Mouse (Mus musculus) splenic B cell, adult 2 months (primary cell): ENCODE results near the gene Spred2.

ENCODE experiments used
- DNase-seq: peaks from one replicate; pipeline ENCODE4 v3.0.0-alpha.2; 2011; ENCODE audit warnings: low read depth, low spot score
- H3K27me3 ChIP-seq: 2 replicates; pipeline ENCODE4 v1.6.1; 2012; ENCODE audit warnings: mild to moderate bottlenecking, low read length, moderate library complexity, mixed read lengths; ENCODE audit not compliant: control insufficient read depth, poor library complexity, insufficient read depth, severe bottlenecking
- H3K36me3 ChIP-seq: 2 replicates; pipeline ENCODE4 v1.6.1; 2012; ENCODE audit warnings: mild to moderate bottlenecking, low read length, moderate library complexity, mixed read lengths; ENCODE audit not compliant: control insufficient read depth, poor library complexity, insufficient read depth, severe bottlenecking

The Spred2 gene

DNA sequence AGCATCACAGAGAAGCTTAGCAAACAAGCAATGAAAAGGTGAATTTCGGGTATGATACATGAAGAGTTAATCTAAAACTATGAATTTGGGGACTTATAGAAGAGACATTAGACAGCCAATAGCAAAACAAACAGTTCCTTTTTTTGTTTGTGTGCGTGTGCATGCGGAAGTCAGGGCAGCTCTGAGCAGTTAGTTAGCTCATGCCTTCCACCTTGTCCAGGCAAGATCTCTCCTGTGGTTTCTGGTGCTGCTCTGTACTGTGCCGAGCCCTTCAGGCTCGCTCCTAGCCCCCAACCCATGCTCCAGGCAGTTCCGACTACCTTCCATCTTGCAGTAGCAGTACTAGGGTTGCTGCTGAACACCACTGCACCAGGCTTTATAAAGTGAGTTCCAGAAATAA, 31.5 kb downstream of the Spred2 start:
- H3K27me3 ChIP-seq = no peaks in the 10 kb centered on the region
- no peaks in the 10 kb centered on the region for H3K36me3 ChIP-seq
- DNase-seq = no peak

DNA sequence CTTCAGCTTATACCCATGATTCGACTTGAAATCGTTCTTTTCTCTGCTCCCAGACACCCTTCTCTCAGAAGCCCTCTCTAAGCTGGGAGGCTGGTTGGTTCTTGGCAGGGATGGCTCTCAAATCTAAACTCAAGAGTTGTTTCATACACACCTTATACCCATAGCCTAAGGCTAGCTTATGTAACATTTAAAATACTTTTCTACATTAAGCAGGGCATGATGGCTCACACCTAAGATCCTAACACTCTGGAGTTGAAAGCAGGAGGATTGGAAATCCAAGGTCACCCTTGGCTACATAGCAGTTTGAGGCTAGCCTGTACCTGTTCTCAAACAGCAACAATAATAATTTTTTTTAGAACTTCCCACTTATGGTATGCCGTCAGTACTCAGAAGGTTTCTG, 34.8 kb downstream of the Spred2 start:
- H3K36me3 ChIP-seq = no peaks in the 10 kb centered on the region
- H3K27me3 ChIP-seq = no peaks in the 10 kb centered on the region
- no peak for DNase-seq

DNA sequence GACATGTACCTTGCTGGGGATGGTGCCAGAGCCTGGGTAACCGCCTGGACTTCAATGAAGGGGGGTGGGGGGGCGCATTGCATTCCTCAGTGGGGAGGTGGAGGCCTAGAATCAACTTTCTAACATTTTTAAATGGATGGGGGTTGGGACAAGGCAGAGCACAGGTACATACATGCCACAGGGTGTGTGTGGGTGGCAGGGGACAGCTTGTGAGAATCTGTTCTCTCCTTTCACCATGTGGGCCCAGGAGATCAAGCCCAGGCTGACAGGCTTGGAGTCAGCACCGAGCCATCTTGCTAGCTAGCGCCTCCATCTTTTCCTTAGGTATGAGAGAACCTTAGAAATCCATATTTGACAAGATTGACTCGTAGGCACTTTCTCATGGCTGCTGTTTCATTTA, 35.7 kb downstream of the Spred2 start:
- Histone ChIP-seq H3K27me3 (no peaks in the 10 kb centered on the region), H3K36me3 (no peaks in the 10 kb centered on the region)
- DNase-seq = no peak

DNA sequence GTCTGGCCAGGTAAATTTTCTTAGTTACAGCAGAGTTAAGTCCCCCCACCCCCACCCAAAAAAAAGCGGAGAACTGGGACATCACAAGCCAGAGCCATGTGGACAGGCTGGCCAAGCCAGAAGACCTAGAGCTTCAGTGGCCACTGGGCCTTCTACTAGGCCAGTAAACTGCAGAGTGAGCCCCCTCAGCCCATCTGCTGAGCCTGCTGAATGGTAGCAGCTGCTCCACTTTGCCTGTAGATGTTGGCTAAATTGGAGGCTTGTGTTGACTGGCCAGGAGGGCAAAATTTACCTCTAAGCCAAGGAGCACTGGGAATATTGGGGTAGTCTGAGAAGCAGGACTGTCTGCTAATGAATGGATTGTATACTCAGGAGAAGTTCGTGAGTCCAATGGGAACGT, 36.4 kb downstream of the Spred2 start:
- Histone ChIP-seq H3K36me3 (no peaks in the 10 kb centered on the region), H3K27me3 (no peaks in the 10 kb centered on the region)
- no peak for DNase-seq

DNA sequence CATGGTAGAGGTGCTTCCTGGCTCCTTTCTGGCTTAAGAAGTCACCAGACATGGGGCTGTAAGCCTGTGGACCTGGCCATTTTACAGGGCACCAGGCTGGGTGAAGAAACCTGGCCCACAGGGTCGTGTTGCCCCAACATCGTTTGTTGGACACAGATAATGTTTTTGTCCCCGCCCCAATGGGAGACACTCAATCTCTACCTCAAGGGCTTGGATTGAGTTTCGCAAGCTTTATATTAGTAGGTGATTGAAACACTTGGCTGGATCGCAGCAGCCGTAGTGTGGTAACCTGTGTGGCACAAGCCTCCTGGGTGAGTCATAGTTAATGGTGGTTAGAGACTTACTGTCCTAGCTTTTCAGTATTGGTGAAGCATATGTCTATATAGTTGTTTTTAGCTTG, 36.9 kb downstream of the Spred2 start:
- DNase-seq = no peak
- Histone ChIP-seq H3K36me3 (no peaks in the 10 kb centered on the region), H3K27me3 (no peaks in the 10 kb centered on the region)

DNA sequence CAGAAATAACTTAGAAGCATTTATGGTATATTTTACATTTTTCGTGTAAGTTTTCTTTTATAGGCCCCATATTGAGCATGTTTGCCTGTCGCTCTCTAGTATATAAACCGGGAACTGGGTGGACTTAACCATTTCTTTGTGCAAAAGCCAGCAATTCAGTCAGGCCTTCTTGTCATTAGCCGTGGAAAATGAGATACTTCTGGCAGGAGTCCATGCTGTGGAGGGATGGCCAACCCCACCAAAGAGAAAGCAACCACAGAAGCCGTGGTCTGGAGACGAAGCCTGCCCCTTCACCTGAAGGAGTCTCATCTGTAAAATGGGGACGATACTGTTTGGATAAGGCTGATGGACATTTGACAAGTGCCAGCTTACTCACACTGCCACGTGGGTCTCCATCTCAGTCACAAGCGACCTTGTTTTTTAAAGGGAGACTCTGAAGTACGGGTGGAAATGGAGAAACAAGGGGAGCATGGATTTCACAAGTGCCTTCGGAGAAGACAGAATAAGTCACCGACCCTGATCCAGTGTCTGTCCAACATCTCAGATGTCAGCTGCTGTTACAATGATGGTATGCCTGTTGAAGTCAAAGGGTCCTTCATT, 37.7 kb downstream of the Spred2 start:
- DNase-seq = no peak
- H3K27me3 ChIP-seq = no peaks in the 10 kb centered on the region
- no peaks in the 10 kb centered on the region for H3K36me3 ChIP-seq

DNA sequence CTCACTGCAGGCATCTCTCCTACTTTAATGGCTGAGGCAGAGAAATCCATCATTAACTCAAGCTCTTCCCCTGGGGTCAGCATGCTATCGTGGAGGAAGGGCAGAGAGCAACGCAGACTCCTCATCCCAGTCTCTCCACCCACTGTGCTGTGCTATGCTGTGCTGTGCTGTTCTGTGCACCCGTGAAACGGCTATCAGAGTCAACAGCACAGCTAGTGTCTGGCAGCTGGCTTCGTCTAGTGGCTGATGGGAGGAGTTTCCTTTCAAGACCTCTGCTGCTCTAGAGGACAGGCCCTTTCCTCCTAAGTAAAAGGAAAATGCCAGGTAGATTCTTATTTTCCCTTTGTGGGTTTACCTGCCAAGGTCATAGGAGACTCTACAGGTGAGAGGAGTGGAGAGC, 38.6 kb downstream of the Spred2 start:
- no peak for DNase-seq
- Histone ChIP-seq H3K36me3 (no peaks in the 10 kb centered on the region), H3K27me3 (no peaks in the 10 kb centered on the region)

DNA sequence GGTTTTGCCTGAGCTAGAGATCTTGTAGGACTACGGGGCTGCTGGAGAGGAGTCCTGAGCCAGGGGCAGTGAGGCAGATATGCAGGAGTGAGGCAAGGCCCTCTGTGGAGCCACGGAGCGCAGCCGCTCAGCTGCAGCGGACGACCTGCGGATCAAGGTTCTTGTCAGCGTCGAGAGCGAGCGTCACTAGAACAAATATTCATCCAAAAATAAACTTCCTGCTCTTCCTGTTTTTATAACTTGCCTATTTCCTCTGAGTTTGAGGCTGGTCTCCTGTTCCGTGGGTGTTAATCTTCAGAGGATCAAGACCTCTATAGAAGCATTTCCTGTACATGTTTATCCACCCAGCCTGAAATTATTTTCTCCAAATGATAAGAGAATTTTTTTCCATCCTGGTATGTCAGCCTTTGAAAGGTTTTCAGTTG, 39.6 kb downstream of the Spred2 start:
- no peaks in the 10 kb centered on the region for H3K27me3 ChIP-seq
- peak; percentile 35 for DNase-seq

DNA sequence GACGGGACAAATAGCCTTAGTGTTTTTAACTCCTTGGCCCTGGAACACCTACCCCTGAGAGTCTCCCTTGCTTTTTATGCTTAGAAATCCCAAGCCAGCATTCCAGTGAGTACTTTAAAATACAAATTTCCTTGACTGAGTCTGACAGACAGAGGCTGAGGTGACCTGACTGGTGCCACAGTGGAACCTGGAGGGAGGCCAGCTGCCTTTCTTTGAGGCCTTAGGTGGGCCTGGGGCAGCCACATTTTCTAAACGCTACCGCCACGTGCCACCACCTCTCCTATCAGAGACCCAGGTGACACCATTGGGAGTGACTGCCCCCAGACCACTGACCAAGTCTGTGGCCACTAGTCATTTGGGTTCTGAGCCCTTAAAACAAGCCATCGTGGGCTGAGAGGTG, 40.2 kb downstream of the Spred2 start:
- DNase-seq = no peak
- Histone ChIP-seq H3K36me3 (no peaks in the 10 kb centered on the region), H3K27me3 (no peaks in the 10 kb centered on the region)

More for the DNA sequence above, 39.6 kb downstream of the Spred2 start:
- no peaks in the 10 kb centered on the region for H3K36me3 ChIP-seq

DNA sequence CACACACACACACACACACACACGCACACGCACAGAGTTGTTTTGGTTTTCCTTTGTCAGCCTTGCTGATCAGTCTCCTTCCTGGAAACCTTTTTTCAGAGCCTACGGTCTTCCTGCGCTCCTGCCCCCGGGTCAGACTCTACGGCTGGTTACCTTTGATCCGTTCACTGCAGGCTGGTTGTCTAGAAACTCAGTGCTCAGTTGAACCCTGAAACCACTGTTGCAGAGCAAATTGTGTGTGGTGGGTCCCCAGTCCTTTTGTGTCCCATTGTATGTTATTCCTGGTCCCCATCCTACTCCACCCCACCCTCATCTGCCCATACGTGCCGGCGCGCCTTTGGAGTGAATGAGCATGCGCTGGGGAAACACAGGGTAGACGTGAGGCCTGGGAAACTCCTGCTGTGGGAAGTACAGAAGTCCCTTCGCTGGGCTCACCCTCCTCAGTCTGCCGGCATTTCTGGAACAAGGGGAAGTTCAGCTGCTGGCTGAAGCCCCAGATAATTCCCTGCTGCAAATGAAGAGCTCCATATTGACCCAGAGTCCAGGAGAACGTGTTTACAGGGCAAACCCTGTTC, 40.9 kb downstream of the Spred2 start:
- no peak for DNase-seq
- Histone ChIP-seq H3K36me3 (no peaks in the 10 kb centered on the region), H3K27me3 (no peaks in the 10 kb centered on the region)

DNA sequence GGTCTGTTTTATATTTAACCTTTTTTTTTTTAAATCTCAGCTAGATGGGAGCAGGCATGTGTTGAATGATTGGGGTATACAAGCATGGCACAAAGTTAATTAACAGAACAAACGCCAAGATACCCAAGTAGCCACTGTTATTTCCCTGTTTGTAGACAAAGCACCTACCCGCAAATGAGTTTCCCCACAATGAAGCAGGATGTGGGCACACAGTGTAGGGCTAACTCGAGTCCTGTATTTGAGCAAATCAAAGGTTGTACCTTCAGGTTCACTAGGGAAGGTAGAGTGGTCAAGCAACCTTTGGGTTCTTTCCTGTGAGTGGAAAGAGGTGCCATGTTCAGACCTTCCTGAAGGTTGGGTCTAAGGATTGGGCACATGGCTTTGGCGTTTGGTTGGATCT, 41.5 kb downstream of the Spred2 start:
- no peaks in the 10 kb centered on the region for H3K36me3 ChIP-seq
- peak; percentile 40 for DNase-seq
- H3K27me3 ChIP-seq = no peaks in the 10 kb centered on the region

DNA sequence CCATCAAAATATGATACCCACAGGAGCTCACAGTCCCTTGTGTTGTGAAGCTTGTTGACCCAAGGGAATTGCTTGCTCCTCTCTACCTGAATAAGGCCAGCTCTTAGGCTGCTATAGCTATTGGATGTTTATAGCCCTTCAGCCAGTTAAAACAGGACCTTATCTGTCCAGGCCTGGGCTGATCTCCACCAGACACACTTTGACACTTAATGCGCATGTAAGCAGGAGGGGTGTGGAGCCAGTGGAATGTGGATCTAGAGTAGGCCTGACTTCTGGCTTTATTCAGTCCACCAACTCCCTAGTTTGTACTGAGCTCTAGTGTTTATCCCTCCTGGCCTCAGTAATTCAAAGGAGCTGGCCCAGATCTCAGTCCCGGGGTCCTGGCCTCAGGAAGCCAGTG, 42.1 kb downstream of the Spred2 start:
- Histone ChIP-seq H3K36me3 (no peaks in the 10 kb centered on the region), H3K27me3 (no peaks in the 10 kb centered on the region)
- no peak for DNase-seq

DNA sequence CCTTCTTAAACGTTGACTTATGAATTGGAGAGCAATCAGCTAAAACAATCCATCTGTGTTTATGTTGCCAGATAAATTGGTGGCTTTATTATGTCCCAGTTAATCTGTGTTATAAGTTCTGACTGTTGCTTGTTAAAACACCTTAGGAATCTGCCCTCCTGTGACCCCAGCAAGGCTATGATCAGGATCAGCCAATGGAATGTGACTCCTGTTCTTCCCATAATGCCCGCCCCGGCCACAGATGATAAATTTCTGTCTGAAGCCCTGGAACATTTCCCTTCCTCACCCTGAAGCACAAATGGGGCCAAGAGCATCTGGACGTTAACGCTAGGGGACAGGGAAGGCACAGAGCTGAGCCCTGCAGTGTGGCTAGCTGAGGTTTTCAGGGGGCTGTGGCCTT, 45.4 kb downstream of the Spred2 start:
- Histone ChIP-seq H3K27me3 (no peaks in the 10 kb centered on the region), H3K36me3 (no peaks in the 10 kb centered on the region)
- DNase-seq = no peak

DNA sequence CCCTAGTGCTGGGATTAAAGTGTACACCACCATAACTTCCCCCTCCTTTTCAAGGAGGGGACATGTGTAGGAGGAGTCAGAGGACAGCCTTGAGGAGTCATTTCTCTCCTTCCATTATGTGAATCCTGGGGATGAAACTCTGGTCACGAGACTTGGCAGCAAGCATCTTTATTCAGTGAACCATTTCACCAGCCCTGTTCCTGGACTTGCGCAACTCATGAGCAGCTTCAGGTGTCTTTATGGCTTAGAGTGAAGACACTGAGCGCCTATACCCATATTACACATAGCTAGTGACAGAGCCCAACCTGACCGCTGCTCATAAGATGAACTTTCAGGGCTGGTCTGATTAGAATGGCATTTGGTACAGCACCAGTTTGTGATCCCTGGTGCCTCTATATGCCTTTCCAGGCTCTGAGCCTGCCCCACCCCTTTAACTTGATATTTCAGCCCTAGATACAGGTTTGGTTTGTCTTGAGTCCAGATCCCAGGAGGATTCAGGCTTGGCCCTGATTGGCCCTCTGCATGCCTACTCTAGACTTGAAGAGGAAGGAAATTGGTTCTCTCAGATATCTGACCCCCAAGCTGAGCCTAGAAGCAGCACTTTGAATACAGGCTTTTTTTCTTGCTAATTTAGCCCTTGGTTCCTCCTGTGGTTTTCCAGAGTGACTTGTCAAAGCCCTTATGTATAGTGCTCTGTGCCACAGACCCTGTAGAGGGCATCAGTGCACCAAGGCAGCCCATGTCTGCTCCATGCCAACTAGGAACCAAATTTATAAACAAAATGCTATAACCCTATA, 48.0 kb downstream of the Spred2 start:
- Histone ChIP-seq H3K27me3 (no peaks in the 10 kb centered on the region), H3K36me3 (no peaks in the 10 kb centered on the region)
- peak; percentile 57 for DNase-seq

DNA sequence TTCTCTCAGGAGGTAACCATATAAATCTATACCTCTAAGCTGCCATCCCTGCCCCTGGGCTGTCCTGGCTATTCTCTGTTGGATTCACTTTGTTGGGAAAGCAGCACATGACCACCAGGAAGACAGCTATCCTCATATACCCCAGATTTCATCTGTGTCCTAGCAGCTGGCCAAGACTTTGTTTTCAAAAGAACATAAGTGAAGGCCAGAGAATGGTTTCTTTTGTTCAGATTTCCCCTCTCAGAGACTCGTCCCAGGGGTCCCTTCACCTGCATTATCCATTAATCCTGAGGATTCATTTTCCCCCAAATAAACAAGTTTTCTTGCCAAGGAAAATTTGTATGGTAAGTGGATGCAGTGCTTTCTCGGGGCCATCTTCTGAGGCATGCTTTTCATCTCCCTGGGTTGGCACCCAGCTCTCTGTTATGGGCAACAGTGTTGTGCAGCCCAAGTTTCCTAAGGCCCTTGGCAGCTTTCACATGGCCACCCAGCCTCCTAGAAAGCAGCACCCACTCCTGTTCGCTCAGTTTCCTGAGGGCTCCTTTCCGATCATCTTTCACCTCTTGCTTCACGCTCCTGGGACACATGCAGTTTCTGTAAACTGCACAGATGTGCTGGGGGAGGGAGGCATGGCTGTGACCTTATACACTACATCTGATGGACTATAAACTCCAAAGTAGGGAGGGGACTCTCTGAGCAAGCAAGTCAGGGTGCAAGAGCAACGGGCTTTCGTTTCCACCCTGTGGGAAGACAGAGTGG, 49.0 kb downstream of the Spred2 start:
- Histone ChIP-seq H3K27me3 (no peaks in the 10 kb centered on the region), H3K36me3 (no peaks in the 10 kb centered on the region)
- no peak for DNase-seq
